Mouse (Mus musculus) heart, postnatal 14 days (tissue): ENCODE measurements around the gene Bbs7. TPM values are rescaled to one million over a fixed set of nuclear protein-coding genes. Genes with fewer than 3 reads are reported as not detected.
"Not testable (repeated sequence)": the region's sequence is repeated elsewhere in the genome, so short reads cannot be mapped to it uniquely, and the experiment has no call there.

Experiments
- DNase-seq, 2 experiments: peaks; one replicate each; pipeline ENCODE4 v3.0.0; 2021 to 2022
- intact Hi-C: fragments of 180-260 bp; cut with DNase I; formaldehyde crosslinking; loops from one replicate; pipeline ENCODE4 v1.15.1; 2025
- long read RNA-seq, 2 experiments: library from polyadenylated mRNA; stranded (forward); transcript quantifications; one replicate each; pipeline ENCODE4 v2.0.0; 2021
- total RNA-seq, 2 experiments: library from RNA; stranded (reverse); gene quantifications; 2 replicates each; pipeline ENCODE4 v1.2.3; 2021

The Bbs7 gene
- total RNA-seq: 1 to 10 TPM; 5.3 to 7.2 TPM
- long read RNA-seq, experiment 1, partial matches to known transcripts: 0 of 5 reads
- long read RNA-seq, experiment 1, other reads (novel, unspliced or antisense): 1 of 5 reads
- long read RNA-seq, experiment 2, transcript Bbs7-203 (19 exons, 2,687 nt): major isoform, 8 of 10 reads
- long read RNA-seq, experiment 2, partial matches to known transcripts: 1 of 10 reads
- long read RNA-seq, experiment 2, other reads (novel, unspliced or antisense): 1 of 10 reads

GRCm38 (mm10) chr3:36613202-36613907, at the start of gene Bbs7:
Bbs7 (minus strand) TSS chr3:36613477.
- DNase-seq: peak; percentile 92 to 94
- intact Hi-C loops: no loop called here

- DNase-seq, intact Hi-C loops: not testable (repeated sequence)
Measured at GRCm38 (mm10) chr3:36645245-36645559, 31.9 kb upstream of the Bbs7 start.

- no peak for DNase-seq
- intact Hi-C loops: no loop called here
Measured at GRCm38 (mm10) chr3:36644554-36645244, 31.4 kb upstream of the Bbs7 start.

- intact Hi-C loops: no loop called here
- DNase-seq: no peak
Measured at GRCm38 (mm10) chr3:36643354-36643753, 30.1 kb upstream of the Bbs7 start.

- DNase-seq: no peak
- intact Hi-C loops: no loop called here
Measured at GRCm38 (mm10) chr3:36642736-36643135, 29.5 kb upstream of the Bbs7 start.

- DNase-seq: no peak
- intact Hi-C loops: no loop called here
Measured at GRCm38 (mm10) chr3:36640787-36641186, 27.5 kb upstream of the Bbs7 start.

- intact Hi-C loops: loop anchor here (5.0 kb wide), 1 partner anchor 562 kb away; no protein-coding TSS in a partner anchor
- peak; percentile 21 to 40 for DNase-seq
Measured at GRCm38 (mm10) chr3:36635449-36635848, 22.2 kb upstream of the Bbs7 start.

GRCm38 (mm10) chr3:36626803-36627202, 13.5 kb upstream of the Bbs7 start:
- no peak for DNase-seq
- intact Hi-C loops: no loop called here

GRCm38 (mm10) chr3:36618181-36618580, 4.9 kb upstream of the Bbs7 start:
- intact Hi-C loops: no loop called here

GRCm38 (mm10) chr3:36613908-36614255, 605 bp upstream of the Bbs7 start:
- no peak for DNase-seq
- intact Hi-C loops: no loop called here

More at GRCm38 (mm10) chr3:36618181-36618580, 4.9 kb upstream of the Bbs7 start:
- no peak for DNase-seq

- intact Hi-C loops: no loop called here
- DNase-seq: no peak
Measured at GRCm38 (mm10) chr3:36612687-36613086, 590 bp downstream of the Bbs7 start.

GRCm38 (mm10) chr3:36605894-36606783, 7.1 kb downstream of the Bbs7 start:
- no peak for DNase-seq
- intact Hi-C loops: no loop called here

- intact Hi-C loops, DNase-seq: not testable (repeated sequence)
Measured at GRCm38 (mm10) chr3:36599773-36600172, 13.5 kb downstream of the Bbs7 start.

GRCm38 (mm10) chr3:36598811-36599210, 14.5 kb downstream of the Bbs7 start:
- no peak for DNase-seq
- intact Hi-C loops: no loop called here

- intact Hi-C loops: loop anchor here (2.0 kb wide), 1 partner anchor 19 kb away; the partner anchor contains the start of gene Exosc9
- DNase-seq: peak; percentile 99
Measured at GRCm38 (mm10) chr3:36571827-36572378, 41.4 kb downstream of the Bbs7 start, which contains the start of gene Ccna2. Ccna2 (minus strand) TSS chr3:36572150.

GRCm38 (mm10) chr3:36571361-36571826, 41.9 kb downstream of the Bbs7 start:
- intact Hi-C loops: loop anchor here (2.0 kb wide), 1 partner anchor 19 kb away; the partner anchor contains the start of gene Exosc9
- DNase-seq: no peak

- intact Hi-C loops: loop anchor here (2.0 kb wide), 1 partner anchor 17 kb away; the partner anchor contains the start of gene Exosc9
- DNase-seq: no peak
Measured at GRCm38 (mm10) chr3:36569836-36570235, 43.4 kb downstream of the Bbs7 start.

GRCm38 (mm10) chr3:36563666-36564065, 49.6 kb downstream of the Bbs7 start:
- no peak for DNase-seq
- intact Hi-C loops: no loop called here

GRCm38 (mm10) chr3:36559606-36560005, 53.7 kb downstream of the Bbs7 start:
- intact Hi-C loops: no loop called here
- no peak for DNase-seq

- intact Hi-C loops: no loop called here
- DNase-seq: no peak
Measured at GRCm38 (mm10) chr3:36557601-36558000, 55.7 kb downstream of the Bbs7 start.
